Mouse (Mus musculus) splenic B cell, adult 2 months (primary cell): ENCODE results near the gene Vps37b.

Experiments
- DNase-seq: peaks from one replicate; pipeline ENCODE4 v3.0.0-alpha.2; 2011; ENCODE audit warnings: low read depth, low spot score
- H3K27me3 ChIP-seq: 2 replicates; pipeline ENCODE4 v1.6.1; 2012; ENCODE audit warnings: mild to moderate bottlenecking, low read length, moderate library complexity, mixed read lengths; ENCODE audit not compliant: control insufficient read depth, poor library complexity, insufficient read depth, severe bottlenecking
- H3K36me3 ChIP-seq: 2 replicates; pipeline ENCODE4 v1.6.1; 2012; ENCODE audit warnings: mild to moderate bottlenecking, low read length, moderate library complexity, mixed read lengths; ENCODE audit not compliant: control insufficient read depth, poor library complexity, insufficient read depth, severe bottlenecking

Gene Vps37b

DNA sequence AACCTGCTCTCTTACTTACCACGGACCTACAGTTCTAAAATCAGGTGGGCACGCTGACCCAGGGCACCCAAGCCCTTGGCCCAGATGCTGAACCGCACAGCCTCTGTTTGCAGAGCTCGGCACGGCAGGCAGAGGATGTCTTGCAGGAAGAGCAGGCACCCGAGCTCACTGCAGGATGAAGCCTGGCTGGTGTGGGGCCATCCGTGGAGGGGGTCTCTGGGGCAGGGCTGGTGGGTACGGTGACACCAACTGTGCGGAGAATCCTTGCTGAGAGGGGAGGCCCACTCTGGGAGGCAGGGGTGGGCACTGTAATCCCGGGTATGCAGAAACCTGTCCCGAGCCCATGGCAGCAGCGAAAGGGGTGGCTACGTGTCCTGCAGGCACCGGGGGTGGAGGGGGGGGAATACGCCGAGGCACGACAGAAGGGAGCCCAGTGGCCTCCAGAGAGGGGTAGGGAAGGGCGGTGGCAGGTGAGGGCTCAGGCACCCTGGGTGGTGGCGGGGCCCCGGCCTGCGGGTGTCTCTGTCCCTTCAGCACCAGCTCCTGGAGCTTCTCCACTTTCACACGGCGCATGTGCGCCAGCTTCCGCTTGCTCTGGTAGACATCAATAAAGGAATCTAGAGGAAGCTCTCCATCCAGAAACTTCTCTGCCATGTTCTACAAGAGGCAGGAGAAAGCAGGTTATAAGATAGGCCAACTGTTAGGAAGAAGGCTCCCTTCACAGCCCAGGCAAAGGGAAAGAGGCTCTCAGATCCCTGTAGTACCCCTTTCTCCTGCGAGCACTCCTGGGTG, 25.8 kb downstream of the Vps37b start:
- Histone ChIP-seq H3K36me3 (peaks cover 21% of the 10 kb centered on the region), H3K27me3 (no peaks in the 10 kb centered on the region)
- DNase-seq = no peak

DNA sequence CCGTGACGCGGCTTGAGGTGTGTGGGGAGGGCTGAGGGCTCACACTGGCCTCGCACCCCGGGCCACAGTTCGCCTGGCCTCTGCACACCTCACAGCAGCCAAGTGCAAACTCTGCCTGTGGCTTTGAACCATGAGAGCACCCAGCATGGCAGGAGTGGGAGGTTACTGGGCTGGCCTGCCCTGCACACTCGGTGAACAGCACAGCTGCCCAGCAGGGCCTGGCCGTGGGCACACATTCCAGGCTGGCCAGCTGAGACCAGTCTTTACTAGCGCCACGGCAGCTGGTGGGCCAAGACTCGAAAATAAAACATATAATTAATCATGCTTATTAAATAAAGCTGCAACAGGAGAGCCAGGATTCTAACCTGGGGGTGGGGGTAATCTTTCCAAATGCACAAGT, 26.5 kb downstream of the Vps37b start:
- H3K36me3 ChIP-seq = peaks cover 25% of the 10 kb centered on the region
- no peak for DNase-seq
- H3K27me3 ChIP-seq = no peaks in the 10 kb centered on the region

DNA sequence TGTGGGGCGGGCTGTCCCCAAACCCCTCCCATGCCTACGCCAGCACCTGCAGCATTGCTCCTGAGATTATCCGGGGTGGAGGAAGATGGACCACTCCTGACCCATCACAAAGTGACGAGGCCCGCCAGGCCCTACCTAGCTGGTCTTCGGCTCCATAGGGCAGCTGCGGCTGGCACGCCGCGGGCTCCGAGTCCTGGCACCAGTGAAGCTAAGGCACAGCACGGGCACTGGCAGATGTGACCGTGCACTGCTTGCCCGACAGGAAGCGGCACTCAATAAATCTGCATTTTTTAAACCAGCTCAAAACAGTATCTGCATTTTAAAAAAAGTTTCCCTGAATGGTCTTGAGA, 26.9 kb downstream of the Vps37b start:
- Histone ChIP-seq H3K36me3 (peaks cover 28% of the 10 kb centered on the region), H3K27me3 (no peaks in the 10 kb centered on the region)
- no peak for DNase-seq

DNA sequence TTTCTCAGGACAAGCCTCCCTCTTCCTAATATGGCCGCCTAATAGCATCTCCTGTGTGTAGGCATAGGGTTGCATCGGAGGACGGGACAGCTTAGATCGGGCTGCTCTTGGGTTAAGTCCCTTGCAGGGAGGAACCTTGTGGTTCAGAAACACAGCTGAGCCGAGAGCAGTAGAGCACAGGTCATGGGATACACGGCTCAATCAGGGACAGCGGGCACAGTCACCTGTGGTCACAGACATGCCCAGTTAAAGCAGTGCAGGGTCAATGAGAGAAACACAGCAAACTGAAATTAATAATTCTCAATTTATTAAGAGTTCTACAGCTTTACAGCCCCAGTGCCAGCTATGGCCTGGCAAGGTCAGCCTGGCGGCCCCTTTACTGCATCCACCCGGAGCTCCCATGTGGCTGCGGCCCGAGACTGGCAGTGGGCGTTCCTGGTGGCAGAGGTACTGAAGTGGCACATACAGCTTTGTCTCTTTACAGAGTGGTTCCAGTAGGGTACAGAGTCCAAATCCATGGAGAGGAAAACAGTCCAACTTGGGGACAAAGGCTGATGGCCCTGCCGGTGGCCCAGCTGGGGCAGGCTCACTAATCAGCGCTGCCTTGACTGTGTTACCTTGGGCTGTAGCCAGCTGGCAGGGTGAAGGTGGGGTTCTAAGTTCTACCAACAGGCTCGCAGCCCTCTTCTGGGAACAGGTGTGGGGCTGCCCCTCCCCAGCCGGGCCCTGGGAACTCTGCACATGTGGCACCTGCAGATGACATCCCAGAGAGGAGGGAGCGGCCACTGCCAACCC, 27.5 kb downstream of the Vps37b start:
- no peak for DNase-seq
- Histone ChIP-seq H3K27me3 (no peaks in the 10 kb centered on the region), H3K36me3 (peaks cover 27% of the 10 kb centered on the region)

DNA sequence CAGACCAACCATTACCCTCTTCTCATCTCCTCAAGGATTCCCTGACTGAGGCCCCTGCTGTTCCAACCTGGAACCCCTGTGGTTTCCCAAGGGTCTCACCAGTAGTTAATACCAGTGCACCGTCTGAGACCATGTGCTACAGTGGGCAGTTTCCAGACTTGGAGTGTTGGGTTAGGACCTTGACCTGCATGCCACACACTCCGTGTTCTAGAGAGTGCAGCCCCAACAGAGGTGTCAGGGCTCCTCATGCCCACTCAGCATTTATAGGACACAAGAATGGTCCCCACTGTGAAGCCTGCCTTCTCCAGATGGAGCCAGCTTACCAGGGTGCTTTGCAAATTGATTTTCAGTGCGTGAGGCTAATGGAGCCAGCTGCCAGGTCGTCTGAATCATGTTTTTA, 28.7 kb downstream of the Vps37b start:
- DNase-seq = no peak
- peaks cover 27% of the 10 kb centered on the region for H3K36me3 ChIP-seq
- no peaks in the 10 kb centered on the region for H3K27me3 ChIP-seq

DNA sequence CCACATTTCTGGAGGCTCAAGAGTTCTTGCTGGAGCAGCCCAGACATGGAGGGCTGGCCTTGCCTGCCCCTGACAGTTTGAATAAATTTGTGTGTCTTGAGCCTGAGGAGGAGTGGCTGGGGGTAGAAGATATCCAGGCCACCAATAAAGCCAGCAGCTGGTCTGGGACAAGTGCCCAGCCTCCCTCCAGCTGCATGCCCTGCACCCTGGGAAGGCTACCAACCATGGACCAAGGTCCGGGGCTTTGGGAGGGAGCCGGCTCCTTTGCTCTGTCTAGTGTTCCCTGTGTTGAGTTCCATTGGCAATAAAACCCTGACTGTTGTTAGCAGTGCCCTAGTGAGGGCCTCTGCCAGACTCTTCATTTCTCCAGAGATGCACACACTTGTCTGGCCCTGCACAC, 29.2 kb downstream of the Vps37b start:
- H3K36me3 ChIP-seq = peaks cover 26% of the 10 kb centered on the region
- DNase-seq = no peak
- no peaks in the 10 kb centered on the region for H3K27me3 ChIP-seq

DNA sequence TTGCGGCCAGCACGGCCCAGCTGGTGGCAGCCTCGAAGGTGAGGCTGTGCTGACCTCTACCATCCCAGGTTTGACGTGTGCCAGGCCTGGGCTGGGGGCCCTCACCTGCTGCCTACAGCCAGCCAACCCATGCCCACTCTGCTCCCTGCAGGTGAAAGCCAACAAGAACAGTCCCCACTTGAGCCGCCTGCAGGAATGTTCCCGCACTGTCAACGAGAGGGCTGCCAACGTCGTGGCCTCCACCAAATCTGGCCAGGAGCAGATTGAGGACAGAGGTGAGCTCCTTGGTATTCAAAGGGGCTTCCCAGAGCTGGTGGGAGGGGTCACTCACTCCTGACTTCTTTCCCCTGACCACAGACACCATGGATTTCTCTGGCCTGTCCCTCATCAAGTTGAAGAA, 30.8 kb downstream of the Vps37b start:
- peaks cover 32% of the 10 kb centered on the region for H3K36me3 ChIP-seq
- no peak for DNase-seq
- no peaks in the 10 kb centered on the region for H3K27me3 ChIP-seq

DNA sequence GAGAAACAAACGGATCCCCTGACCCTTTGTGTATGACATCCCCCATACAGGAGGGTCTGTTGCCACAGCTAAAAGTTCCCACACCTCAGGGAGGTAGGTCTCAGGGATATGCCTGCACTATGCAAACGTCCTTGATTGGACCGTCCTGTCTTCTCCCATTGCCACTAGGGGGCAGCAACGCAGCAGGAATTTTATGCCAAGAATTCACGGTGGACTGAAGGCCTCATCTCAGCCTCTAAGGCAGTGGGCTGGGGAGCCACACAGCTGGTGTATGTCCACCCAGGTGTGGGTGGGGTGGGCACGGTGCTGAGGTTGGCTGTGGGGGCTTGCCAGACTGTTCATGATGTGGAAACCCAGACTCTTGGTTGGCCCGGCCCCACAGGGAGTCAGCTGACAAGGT, 31.2 kb downstream of the Vps37b start:
- Histone ChIP-seq H3K36me3 (peaks cover 30% of the 10 kb centered on the region), H3K27me3 (no peaks in the 10 kb centered on the region)
- peak; percentile 91 for DNase-seq

DNA sequence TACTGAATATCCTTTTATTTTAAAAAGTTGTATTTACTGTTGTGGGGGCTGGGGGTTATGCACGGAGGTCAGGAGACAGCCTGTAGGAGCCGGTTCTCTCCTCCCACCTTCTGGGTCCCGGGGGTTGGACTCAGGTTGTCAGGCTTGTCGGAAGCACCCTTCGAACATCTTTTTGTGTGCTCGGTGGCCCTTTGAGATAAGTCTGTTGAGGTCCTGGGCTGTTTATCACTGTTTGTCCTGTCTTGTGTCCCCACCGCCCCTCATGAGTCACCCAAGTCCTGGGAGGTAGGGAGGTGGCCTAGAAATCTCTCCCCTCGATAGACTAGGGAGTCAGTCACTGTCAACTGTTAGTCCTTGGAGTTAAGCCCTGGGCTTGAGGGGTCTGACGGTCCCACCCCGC, 33.7 kb downstream of the Vps37b start:
- H3K36me3 ChIP-seq = peaks cover 27% of the 10 kb centered on the region
- DNase-seq = no peak
- no peaks in the 10 kb centered on the region for H3K27me3 ChIP-seq

DNA sequence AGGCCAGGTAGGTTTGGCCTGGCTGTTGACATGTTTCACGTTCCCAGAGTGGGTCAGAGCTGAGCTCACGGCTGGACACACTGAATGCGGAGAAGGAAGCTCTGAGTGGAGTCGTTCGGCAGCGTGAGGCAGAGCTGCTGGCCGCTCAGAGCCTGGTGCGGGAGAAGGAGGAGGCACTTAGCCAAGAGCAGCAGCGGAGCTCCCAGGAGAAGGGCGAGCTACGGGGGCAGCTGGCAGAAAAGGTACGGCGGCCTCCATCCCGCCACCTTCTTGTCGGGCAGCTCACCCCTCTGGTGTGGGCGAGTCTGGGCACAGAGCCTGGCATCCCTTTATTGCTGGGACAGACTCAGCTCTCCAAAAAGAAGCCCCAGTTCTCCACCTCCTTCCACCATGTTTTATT, 34.3 kb downstream of the Vps37b start:
- Histone ChIP-seq H3K27me3 (no peaks in the 10 kb centered on the region), H3K36me3 (peaks cover 27% of the 10 kb centered on the region)
- DNase-seq = no peak

DNA sequence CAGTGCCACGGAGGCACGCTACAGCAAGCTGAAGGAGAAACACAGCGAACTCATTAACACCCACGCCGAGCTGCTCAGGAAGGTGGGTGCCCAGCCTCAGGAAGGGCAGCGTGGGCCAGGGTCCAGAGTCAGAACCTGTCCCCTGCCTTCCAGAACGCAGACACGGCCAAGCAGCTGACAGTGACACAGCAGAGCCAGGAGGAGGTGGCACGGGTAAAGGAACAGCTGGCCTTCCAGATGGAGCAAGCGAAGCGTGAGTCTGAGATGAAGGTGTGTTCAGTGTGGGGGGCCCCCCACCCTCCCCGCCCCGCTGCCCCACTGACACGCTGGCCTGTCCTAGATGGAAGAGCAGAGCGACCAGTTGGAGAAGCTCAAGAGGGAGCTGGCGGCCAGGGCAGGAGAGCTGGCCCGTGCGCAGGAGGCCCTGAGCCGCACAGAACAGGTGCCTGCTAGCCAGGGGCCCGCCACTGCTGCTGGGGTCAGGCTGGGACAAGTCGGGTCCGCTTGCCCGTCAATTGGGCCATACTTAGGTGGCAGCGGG, 34.8 kb downstream of the Vps37b start:
- Histone ChIP-seq H3K36me3 (peaks cover 27% of the 10 kb centered on the region), H3K27me3 (no peaks in the 10 kb centered on the region)
- DNase-seq = no peak

DNA sequence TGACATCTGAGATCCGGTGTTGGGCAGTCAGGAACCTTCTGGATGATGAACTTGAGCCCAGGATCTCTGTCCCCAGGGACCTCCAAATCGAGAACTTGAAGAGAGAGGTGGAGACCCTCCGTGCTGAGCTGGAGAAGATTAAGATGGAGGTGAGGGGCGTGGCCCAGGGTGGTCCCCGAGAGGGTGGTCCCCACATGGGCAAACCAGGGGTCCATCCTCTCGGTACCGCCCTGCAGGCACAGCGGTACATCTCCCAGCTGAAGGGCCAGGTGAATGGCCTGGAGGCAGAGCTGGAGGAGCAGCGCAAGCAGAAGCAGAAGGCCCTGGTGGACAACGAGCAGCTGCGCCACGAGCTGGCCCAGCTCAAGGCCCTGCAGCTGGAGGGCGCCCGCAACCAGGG, 35.4 kb downstream of the Vps37b start:
- DNase-seq = no peak
- Histone ChIP-seq H3K27me3 (no peaks in the 10 kb centered on the region), H3K36me3 (peaks cover 21% of the 10 kb centered on the region)

DNA sequence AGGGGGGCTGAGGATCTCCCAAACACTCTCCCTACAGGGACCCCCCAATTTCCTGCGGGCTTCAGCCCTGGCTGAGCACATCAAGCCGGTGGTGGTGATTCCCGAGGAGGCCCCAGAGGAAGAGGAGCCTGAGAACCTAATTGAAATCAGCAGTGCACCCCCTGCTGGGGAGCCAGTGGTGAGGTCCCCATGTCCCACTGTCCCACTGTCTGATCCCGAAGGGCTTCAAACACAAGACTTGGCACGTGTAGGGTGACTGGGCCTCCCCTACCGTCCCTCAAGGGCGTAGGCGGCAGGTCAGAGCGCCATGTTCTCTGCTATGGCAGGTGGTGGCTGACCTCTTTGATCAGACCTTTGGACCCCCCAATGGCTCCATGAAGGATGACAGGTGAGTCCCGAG, 35.9 kb downstream of the Vps37b start:
- H3K27me3 ChIP-seq = no peaks in the 10 kb centered on the region
- H3K36me3 ChIP-seq = peaks cover 22% of the 10 kb centered on the region
- DNase-seq = no peak

DNA sequence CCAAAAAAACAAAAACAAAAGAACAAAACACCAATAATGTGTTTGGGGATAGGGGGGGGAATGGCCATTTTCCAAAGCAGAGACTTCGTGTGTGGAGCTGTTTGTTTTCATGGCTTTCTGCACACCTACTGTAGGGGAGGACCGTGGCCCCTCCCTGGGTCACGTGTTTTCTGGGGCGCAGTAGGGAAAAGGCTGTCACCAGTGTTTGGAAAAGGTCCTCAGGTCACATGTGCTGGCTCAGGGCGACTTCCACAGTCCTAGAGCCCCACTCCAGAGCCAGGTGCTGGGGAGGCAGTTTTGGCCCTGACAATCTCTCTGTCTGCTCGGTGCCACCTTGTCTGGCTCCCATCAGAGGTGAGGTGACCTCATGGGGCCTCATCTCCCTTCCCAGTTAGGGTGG, 36.7 kb downstream of the Vps37b start:
- no peak for DNase-seq
- Histone ChIP-seq H3K27me3 (no peaks in the 10 kb centered on the region), H3K36me3 (peaks cover 22% of the 10 kb centered on the region)

DNA sequence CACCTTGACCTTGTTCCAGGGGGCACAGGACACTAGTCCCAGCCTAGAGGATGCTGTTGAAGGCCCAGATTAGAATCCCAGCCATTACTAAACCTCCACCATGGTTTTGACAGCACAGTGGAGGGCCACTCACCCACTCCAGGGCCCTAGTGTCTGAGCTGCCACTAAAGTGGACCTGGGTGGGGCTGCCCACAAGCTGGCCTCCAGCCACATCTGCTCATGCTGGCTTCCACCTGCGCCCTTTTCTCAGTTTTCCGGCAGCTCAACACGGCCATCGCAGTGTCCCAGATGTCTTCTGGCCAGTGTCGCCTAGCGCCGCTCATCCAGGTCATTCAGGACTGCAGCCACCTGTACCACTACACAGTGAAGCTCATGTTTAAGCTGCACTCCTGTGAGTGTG, 37.6 kb downstream of the Vps37b start:
- no peaks in the 10 kb centered on the region for H3K27me3 ChIP-seq
- DNase-seq = no peak
- H3K36me3 ChIP-seq = peaks cover 20% of the 10 kb centered on the region
